Mouse (Mus musculus) MEL (cell line): ENCODE data around the gene Zranb3. TPM values are rescaled to one million over a fixed set of nuclear protein-coding genes. Genes with fewer than 3 reads are reported as not detected.
"Not testable (repeated sequence)": the region's sequence is repeated elsewhere in the genome, so short reads cannot be mapped to it uniquely, and the experiment has no call there.

ENCODE experiments used
- DNase-seq: peaks from one replicate; pipeline ENCODE4 v3.0.0; 2011; ENCODE audit warnings: low read depth, low spot score
- H3K27ac ChIP-seq: 2 replicates; pipeline ENCODE4 v1.5.1; 2012; ENCODE audit warnings: low read depth, mild to moderate bottlenecking, control low read depth, low read length, moderate library complexity; ENCODE audit not compliant: control insufficient read depth
- H3K27me3 ChIP-seq, 2 experiments: fragments of 150-350 bp in 1 of 2; sonication (generic) in 1 of 2; 2 replicates each; pipeline ENCODE4 v1.6.1; 2012; ENCODE audit warnings: low read length in 2 of 2, mild to moderate bottlenecking in 2 of 2, improper control_type of control experiment in 1 of 2, moderate library complexity in 1 of 2; ENCODE audit not compliant: insufficient read depth in 2 of 2, control insufficient read depth in 1 of 2
- H3K36me3 ChIP-seq, 2 experiments: 2 replicates each; pipeline ENCODE4 v1.6.1; 2012 to 2014; ENCODE audit warnings: low read length in 2 of 2, improper control_type of control experiment in 1 of 2, inconsistent platforms in 1 of 2, mild to moderate bottlenecking in 1 of 2; ENCODE audit not compliant: insufficient read depth in 2 of 2, control insufficient read depth in 1 of 2
- H3K4me1 ChIP-seq, 2 experiments: fragments of 150-350 bp in 1 of 2; sonication (generic) in 1 of 2; 2 replicates each; pipeline ENCODE4 v1.6.1; 2012; ENCODE audit warnings: low read length in 2 of 2, improper control_type of control experiment in 1 of 2, mild to moderate bottlenecking in 1 of 2; ENCODE audit not compliant: insufficient read depth in 2 of 2, control insufficient read depth in 1 of 2
- H3K4me3 ChIP-seq, 2 experiments: fragments of 150-350 bp in 1 of 2; sonication (generic) in 1 of 2; 2 replicates each; pipeline ENCODE4 v1.5.1; 2012; ENCODE audit warnings: low read depth in 2 of 2, low read length in 2 of 2, mild to moderate bottlenecking in 2 of 2, moderate library complexity in 2 of 2, control low read depth in 1 of 2, improper control_type of control experiment in 1 of 2; ENCODE audit not compliant: control insufficient read depth in 1 of 2, insufficient read depth in 1 of 2
- H3K79me2 ChIP-seq: 2 replicates; pipeline ENCODE4 v1.6.1; 2012; ENCODE audit warnings: mild to moderate bottlenecking, low read length, moderate library complexity; ENCODE audit not compliant: control insufficient read depth, poor library complexity, insufficient read depth
- H3K9ac ChIP-seq: 2 replicates; pipeline ENCODE4 v1.6.1; 2012; ENCODE audit warnings: low read depth, mild to moderate bottlenecking, control low read depth, low read length, moderate library complexity; ENCODE audit not compliant: control insufficient read depth, poor library complexity, severe bottlenecking
- H3K9me3 ChIP-seq: fragments of 150-350 bp; sonication (generic); replicated peaks from 2 replicates; pipeline ENCODE4 v1.6.1; 2012; ENCODE audit warnings: mild to moderate bottlenecking, low read length, improper control_type of control experiment, moderate library complexity; ENCODE audit not compliant: insufficient read depth
- BHLHE40 ChIP-seq: IDR thresholded peaks from 2 replicates; pipeline ENCODE4 v1.6.1; 2012; ENCODE audit warnings: low read depth, mild to moderate bottlenecking, inconsistent platforms, low read length, improper control_type of control experiment, borderline replicate concordance
- CHD1 ChIP-seq: IDR thresholded peaks from 2 replicates; pipeline ENCODE4 v1.6.1; 2012; ENCODE audit warnings: low read depth, mild to moderate bottlenecking, inconsistent platforms, low read length, improper control_type of control experiment
- EP300 ChIP-seq, 2 experiments: IDR thresholded peaks; 2 replicates each; pipeline ENCODE4 v1.6.1; 2011; ENCODE audit warnings: improper control_type of control experiment in 2 of 2, low read length in 2 of 2, low read depth in 1 of 2, mild to moderate bottlenecking in 1 of 2
- GATA1 ChIP-seq: IDR thresholded peaks from 2 replicates; pipeline ENCODE4 v1.6.1; 2011; ENCODE audit warnings: low read depth, low read length, improper control_type of control experiment
- MAZ ChIP-seq: IDR thresholded peaks from 2 replicates; pipeline ENCODE4 v1.6.1; 2012; ENCODE audit warnings: low read depth, mild to moderate bottlenecking, inconsistent platforms, low read length, improper control_type of control experiment
- MYB ChIP-seq: IDR thresholded peaks from 2 replicates; pipeline ENCODE4 v1.6.1; 2011; ENCODE audit warnings: mild to moderate bottlenecking, low read depth, low read length, improper control_type of control experiment
- POLR2AphosphoS2 ChIP-seq: IDR thresholded peaks from 2 replicates; pipeline ENCODE4 v1.6.1; 2011; ENCODE audit warnings: low read length, improper control_type of control experiment
- POLR2AphosphoS5 ChIP-seq: IDR thresholded peaks from 2 replicates; pipeline ENCODE4 v1.6.1; 2012; ENCODE audit warnings: low read depth, borderline replicate concordance, mild to moderate bottlenecking, inconsistent platforms, low read length, moderate library complexity, mixed read lengths
- RCOR1 ChIP-seq: IDR thresholded peaks from 2 replicates; pipeline ENCODE4 v1.6.1; 2012; ENCODE audit warnings: low read depth, mild to moderate bottlenecking, inconsistent platforms, low read length, improper control_type of control experiment
- TBP ChIP-seq: IDR thresholded peaks from 2 replicates; pipeline ENCODE4 v1.8.0; 2011; ENCODE audit warnings: low read depth, low read length, improper control_type of control experiment
- ZC3H11A ChIP-seq: IDR thresholded peaks from 2 replicates; pipeline ENCODE4 v1.6.1; 2012; ENCODE audit warnings: low read depth, mild to moderate bottlenecking, inconsistent platforms, low read length, improper control_type of control experiment
- polyA plus RNA-seq, 2 experiments: library from polyadenylated mRNA; stranded (reverse) in 1 of 2; unstranded in 1 of 2; fragments of >175 nt in 1 of 2; fragments of >200 nt in 1 of 2; gene quantifications; 2 replicates each; pipeline versions ENCODE4 v1.2.1 to v1.2.4; 2012; ENCODE audit warnings: low replicate concordance in 2 of 2, low read depth in 1 of 2; ENCODE audit not compliant: insufficient read length in 2 of 2, insufficient read depth in 1 of 2, missing spikeins in 1 of 2
- total RNA-seq: library from RNA; depleted of rRNA; stranded (reverse); fragments of 300-350 nt; gene quantifications from 2 replicates; pipeline ENCODE4 v1.2.3, GENCODE M21; 2012

Zranb3 gene
- total and polyA plus RNA-seq, 3 experiments = 3.9 to 4.1 TPM; not detected in 1

- H3K79me2 ChIP-seq = no peaks in the 10 kb centered on the region
- no peaks in the 10 kb centered on the region for H3K27me3 ChIP-seq
- TF ChIP-seq POLR2AphosphoS5 (no peak), CHD1 (no peak), ZC3H11A (no peak), RCOR1 (no peak), EP300 (IDR thresholded peaks at IDR 0.05; ENCODE audit: low read depth in 1 of 2, low read length in 2 of 2) (no peak), MYB (no peak)
- no peaks in the 10 kb centered on the region; a peak in 1 of 4 replicates for H3K36me3 ChIP-seq
- DNase-seq = no peak
- no peaks in the 10 kb centered on the region for H3K9me3 ChIP-seq
- H3K27ac ChIP-seq = no peak overlapping the region
- no peaks in the 10 kb centered on the region for H3K4me1 ChIP-seq
- H3K9ac ChIP-seq = no peak overlapping the region
- no peak overlapping the region for H3K4me3 ChIP-seq
Measured at GRCm38 (mm10) chr1:128009751-128010150, 93.1 kb downstream of the Zranb3 start.

- not testable (repeated sequence) for H3K27ac ChIP-seq, H3K4me3 ChIP-seq, H3K9me3 ChIP-seq, H3K27me3 ChIP-seq, H3K4me1 ChIP-seq, DNase-seq, H3K36me3 ChIP-seq, H3K79me2 ChIP-seq, H3K9ac ChIP-seq
Measured at GRCm38 (mm10) chr1:128006042-128006600, 96.7 kb downstream of the Zranb3 start.

DNA sequence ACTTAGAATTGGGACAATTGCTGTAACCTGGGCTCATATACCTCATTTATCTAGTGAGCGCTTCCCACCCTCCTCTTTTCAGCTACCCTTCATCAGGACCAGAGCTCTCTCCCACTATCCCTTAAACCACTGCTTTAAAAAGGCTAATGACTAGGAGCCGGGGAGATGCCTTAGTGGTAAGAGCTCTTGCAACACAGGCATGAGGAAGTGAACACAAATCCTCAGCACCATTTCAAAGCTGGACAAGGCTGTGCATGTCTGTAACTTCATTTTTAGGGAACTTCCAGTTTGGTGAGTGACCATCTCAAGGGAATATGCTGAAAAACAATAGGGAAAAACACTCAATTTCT lies 98.5 kb downstream of the Zranb3 start:
- Histone ChIP-seq H3K79me2 (no peaks in the 10 kb centered on the region), H3K36me3 (no peaks in the 10 kb centered on the region; a peak in 1 of 4 replicates), H3K27ac (no peak overlapping the region), H3K4me1 (no peaks in the 10 kb centered on the region), H3K9me3 (no peaks in the 10 kb centered on the region), H3K27me3 (no peaks in the 10 kb centered on the region), H3K9ac (no peak overlapping the region), H3K4me3 (no peak overlapping the region)
- no peak for DNase-seq
- no peak for TF ChIP-seq TBP
- TF ChIP-seq MAZ = no peak
- no peak for TF ChIP-seq BHLHE40
- no peak for TF ChIP-seq GATA1
- TF ChIP-seq POLR2AphosphoS2 = no peak
